Mouse (Mus musculus) heart, adult 2 months (tissue): Measurements from ENCODE around the gene Sft2d1. TPM values are rescaled to one million over a fixed set of nuclear protein-coding genes. Genes with fewer than 3 reads are reported as not detected.
A peak's percentile ranks its signal among the peaks of the same experiment; 100 is the strongest.

Experiments used
- DNase-seq, 2 experiments: peaks; one replicate each; pipeline ENCODE4 v3.0.0; 2021
- H3K27ac ChIP-seq: fragments of 200-600 bp; 2 replicates; pipeline ENCODE4 v1.8.1; 2022
- H3K27me3 ChIP-seq: fragments of 200-500 bp; 2 replicates; pipeline ENCODE4 v1.6.1; 2012; ENCODE audit warnings: mild to moderate bottlenecking, low read length, inconsistent platforms, mixed read lengths; ENCODE audit not compliant: control insufficient read depth, insufficient read depth
- H3K36me3 ChIP-seq: fragments of 200-500 bp; 2 replicates; pipeline ENCODE4 v1.6.1; 2012; ENCODE audit warnings: low read length, inconsistent platforms; ENCODE audit not compliant: control insufficient read depth, insufficient read depth
- H3K4me1 ChIP-seq: fragments of 200-500 bp; 2 replicates; pipeline ENCODE4 v1.6.1; 2011; ENCODE audit warnings: low read length; ENCODE audit not compliant: control insufficient read depth, insufficient read depth
- H3K4me3 ChIP-seq: fragments of 200-600 bp; 2 replicates; pipeline ENCODE4 v1.8.1; 2022
- H3K79me2 ChIP-seq: fragments of 200-500 bp; replicated peaks from 2 replicates; pipeline ENCODE4 v1.6.1; 2012; ENCODE audit warnings: mild to moderate bottlenecking, inconsistent platforms, low read length, moderate library complexity, mixed read lengths; ENCODE audit not compliant: control insufficient read depth, insufficient read depth
- H3K9ac ChIP-seq: fragments of 200-500 bp; 2 replicates; pipeline ENCODE4 v1.6.1; 2012; ENCODE audit warnings: low read depth, mild to moderate bottlenecking, control low read depth, inconsistent platforms, low read length, mixed read lengths
- CTCF ChIP-seq: fragments of 200-600 bp; IDR thresholded peaks from 2 replicates; pipeline ENCODE4 v1.8.1; 2022; ENCODE audit warnings: antibody characterized with exemption, mild to moderate bottlenecking, moderate library complexity
- EP300 ChIP-seq: fragments of 200-500 bp; IDR thresholded peaks from 2 replicates; pipeline ENCODE4 v1.6.1; 2011; ENCODE audit warnings: low read depth, low read length, control low read depth; ENCODE audit not compliant: insufficient read depth
- POLR2A ChIP-seq: fragments of 200-500 bp; IDR thresholded peaks from 2 replicates; pipeline ENCODE4 v1.6.1; 2011; ENCODE audit warnings: mild to moderate bottlenecking, low read depth, low read length, control low read depth; ENCODE audit not compliant: insufficient read depth
- WGBS: fragments of 180-500 bp; shearing (Covaris S2); methylation state at CpG from one replicate; pipeline ENCODE4 v1.1.7; 2018; 5-methylcytosine and 5-hydroxymethylcytosine counted together
- intact Hi-C: fragments of 180-260 bp; cut with DNase I; formaldehyde crosslinking; loops from one replicate; pipeline ENCODE4 v1.15.1; 2025
- polyA plus RNA-seq: library from polyadenylated mRNA; depleted of rRNA; stranded (reverse); fragments of >200 nt; gene quantifications from 2 replicates; pipeline ENCODE4 v1.2.3, GENCODE M21; 2012
- total RNA-seq, 2 experiments: library from RNA; stranded (reverse); gene quantifications; 2 replicates each; pipeline ENCODE4 v1.2.3; 2021

Sft2d1 gene
- total and polyA plus RNA-seq, 3 experiments, result 13.3 to 32.2 (median 17.6) TPM

GRCm38 (mm10) chr17:8297746-8298145 is 13.2 kb upstream of the Sft2d1 start:
- WGBS, result 76% methylated on average over 5 of the region's 5 CpGs
- Histone ChIP-seq H3K27ac (no peak overlapping the region), H3K9ac (no peak overlapping the region), H3K4me3 (no peak overlapping the region), H3K27me3 (no peaks in the 10 kb centered on the region), H3K4me1 (no peaks in the 10 kb centered on the region), H3K36me3 (peaks cover 4% of the 10 kb centered on the region; the same call in 1 of the 2 replicates), H3K79me2 (no peaks in the 10 kb centered on the region)
- DNase-seq, result no peak
- TF ChIP-seq CTCF (no peak), POLR2A (no peak), EP300 (no peak)
- intact Hi-C loops, result no loop called here

DNA sequence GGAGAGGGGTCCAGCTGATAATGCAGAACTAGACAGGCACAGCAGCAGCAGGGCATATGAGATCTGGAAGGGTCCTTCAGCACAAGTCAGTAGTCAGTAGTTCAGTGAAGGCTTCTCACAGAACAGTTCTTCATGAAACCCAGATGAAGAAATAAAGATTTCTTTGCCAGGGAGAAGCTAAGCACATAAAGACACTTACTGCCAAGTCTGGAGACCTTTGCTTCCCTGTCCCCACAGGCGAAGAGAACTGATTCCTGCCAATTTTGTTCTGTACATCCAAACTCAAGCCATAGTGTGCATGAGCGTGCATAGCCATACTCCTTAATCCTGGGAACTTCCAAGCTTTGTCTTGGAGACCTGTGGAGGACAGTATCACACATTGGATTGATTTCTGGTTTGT is 12.6 kb upstream of the Sft2d1 start:
- DNase-seq, result no peak
- Histone ChIP-seq H3K36me3 (peaks cover 4% of the 10 kb centered on the region; the same call in 1 of the 2 replicates), H3K4me1 (no peaks in the 10 kb centered on the region), H3K4me3 (no peak overlapping the region), H3K27me3 (no peaks in the 10 kb centered on the region), H3K27ac (no peak overlapping the region), H3K9ac (no peak overlapping the region), H3K79me2 (no peaks in the 10 kb centered on the region)
- WGBS, result 88% methylated on average over 2 of the region's 2 CpGs
- intact Hi-C loops, result no loop called here
- no peak for TF ChIP-seq EP300
- TF ChIP-seq CTCF, result no peak
- TF ChIP-seq POLR2A, result no peak

GRCm38 (mm10) chr17:8299524-8299923 is 11.4 kb upstream of the Sft2d1 start:
- no peaks in the 10 kb centered on the region for H3K4me1 ChIP-seq
- no peak for DNase-seq
- no peaks in the 10 kb centered on the region for H3K79me2 ChIP-seq
- intact Hi-C loops, result no loop called here
- TF ChIP-seq CTCF (no peak), EP300 (no peak), POLR2A (no peak)
- no peaks in the 10 kb centered on the region for H3K27me3 ChIP-seq
- H3K36me3 ChIP-seq, result peaks cover 3% of the 10 kb centered on the region; the same call in 1 of the 2 replicates
- no peak overlapping the region for H3K9ac ChIP-seq
- H3K27ac ChIP-seq, result no peak overlapping the region
- no peak overlapping the region for H3K4me3 ChIP-seq

- H3K27ac ChIP-seq, result no peak overlapping the region
- intact Hi-C loops, result no loop called here
- TF ChIP-seq CTCF (peak; percentile 44), EP300 (no peak), POLR2A (no peak)
These were observed 9.4 kb upstream of the Sft2d1 start for GRCm38 (mm10) chr17:8301515-8301914.

GRCm38 (mm10) chr17:8302772-8303438 is 8.0 kb upstream of the Sft2d1 start:
- Histone ChIP-seq H3K27ac (no peak overlapping the region), H3K9ac (no peak overlapping the region), H3K4me3 (no peak overlapping the region), H3K4me1 (peaks cover 2% of the 10 kb centered on the region), H3K79me2 (no peaks in the 10 kb centered on the region), H3K27me3 (no peaks in the 10 kb centered on the region), H3K36me3 (no peaks in the 10 kb centered on the region)
- intact Hi-C loops, result no loop called here
- WGBS, result 78% methylated on average over 7 of the region's 7 CpGs
- DNase-seq, result no peak
- no peak for TF ChIP-seq POLR2A
- no peak for TF ChIP-seq EP300
- TF ChIP-seq CTCF, result no peak

More at GRCm38 (mm10) chr17:8301515-8301914, 9.4 kb upstream of the Sft2d1 start:
- Histone ChIP-seq H3K79me2 (no peaks in the 10 kb centered on the region), H3K27me3 (no peaks in the 10 kb centered on the region), H3K4me3 (no peak overlapping the region), H3K9ac (no peak overlapping the region), H3K4me1 (peaks cover 2% of the 10 kb centered on the region), H3K36me3 (no peaks in the 10 kb centered on the region)
- WGBS, result 83% methylated on average over 4 of the region's 4 CpGs
- DNase-seq, result no peak

DNA sequence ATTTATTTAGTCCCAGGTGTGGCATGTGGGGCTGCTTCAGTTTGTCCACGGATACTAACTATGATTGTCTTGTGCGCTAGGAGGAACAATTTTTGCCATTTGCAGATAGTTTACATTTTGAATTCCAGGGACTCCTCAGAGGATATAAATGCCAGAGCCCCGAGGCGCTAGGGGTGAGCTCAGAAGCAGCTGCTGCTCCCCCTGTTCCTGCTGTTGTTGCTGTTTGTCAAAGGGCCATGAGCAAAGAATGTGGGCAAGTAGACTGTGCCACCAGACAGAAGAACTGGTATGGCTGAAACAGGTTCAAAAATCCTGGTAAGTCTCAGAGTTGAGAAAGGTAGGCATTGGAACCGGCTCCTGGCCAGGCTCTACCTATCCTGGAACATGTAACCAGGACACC is 7.2 kb upstream of the Sft2d1 start:
- H3K79me2 ChIP-seq, result no peaks in the 10 kb centered on the region
- H3K27ac ChIP-seq, result no peak overlapping the region
- H3K36me3 ChIP-seq, result no peaks in the 10 kb centered on the region
- peaks cover 2% of the 10 kb centered on the region for H3K4me1 ChIP-seq
- H3K27me3 ChIP-seq, result no peaks in the 10 kb centered on the region
- H3K4me3 ChIP-seq, result no peak overlapping the region
- no peak for TF ChIP-seq POLR2A
- TF ChIP-seq EP300, result no peak
- no peak for TF ChIP-seq CTCF
- WGBS, result 84% methylated on average over 5 of the region's 5 CpGs
- no peak for DNase-seq
- no peak overlapping the region for H3K9ac ChIP-seq
- intact Hi-C loops, result no loop called here
